Mouse (Mus musculus) megakaryocyte, adult 5-6 weeks (primary cell): ENCODE results near the gene Gpha2. TPM values are rescaled to one million over a fixed set of nuclear protein-coding genes. Genes with fewer than 3 reads are reported as not detected.

Source experiments
- ATAC-seq: 2 replicates; pipeline ENCODE4 v1.8.0; 2016; ENCODE audit warnings: mild to moderate bottlenecking, inconsistent platforms; ENCODE audit not compliant: poor library complexity, severe bottlenecking
- total RNA-seq, 2 experiments: library from RNA; stranded (forward) in 1 of 2; stranded (reverse) in 1 of 2; fragments of 153-499, 151-499 nt in 1 of 2; fragments of 221-1000, 200-1000 nt in 1 of 2; gene quantifications; 2 replicates each; pipeline versions ENCODE4 v1.2.3 to v1.2.4; 2015 to 2017

Gene Gpha2
- total RNA-seq, 2 experiments from 2014 or later = not detected

DNA sequence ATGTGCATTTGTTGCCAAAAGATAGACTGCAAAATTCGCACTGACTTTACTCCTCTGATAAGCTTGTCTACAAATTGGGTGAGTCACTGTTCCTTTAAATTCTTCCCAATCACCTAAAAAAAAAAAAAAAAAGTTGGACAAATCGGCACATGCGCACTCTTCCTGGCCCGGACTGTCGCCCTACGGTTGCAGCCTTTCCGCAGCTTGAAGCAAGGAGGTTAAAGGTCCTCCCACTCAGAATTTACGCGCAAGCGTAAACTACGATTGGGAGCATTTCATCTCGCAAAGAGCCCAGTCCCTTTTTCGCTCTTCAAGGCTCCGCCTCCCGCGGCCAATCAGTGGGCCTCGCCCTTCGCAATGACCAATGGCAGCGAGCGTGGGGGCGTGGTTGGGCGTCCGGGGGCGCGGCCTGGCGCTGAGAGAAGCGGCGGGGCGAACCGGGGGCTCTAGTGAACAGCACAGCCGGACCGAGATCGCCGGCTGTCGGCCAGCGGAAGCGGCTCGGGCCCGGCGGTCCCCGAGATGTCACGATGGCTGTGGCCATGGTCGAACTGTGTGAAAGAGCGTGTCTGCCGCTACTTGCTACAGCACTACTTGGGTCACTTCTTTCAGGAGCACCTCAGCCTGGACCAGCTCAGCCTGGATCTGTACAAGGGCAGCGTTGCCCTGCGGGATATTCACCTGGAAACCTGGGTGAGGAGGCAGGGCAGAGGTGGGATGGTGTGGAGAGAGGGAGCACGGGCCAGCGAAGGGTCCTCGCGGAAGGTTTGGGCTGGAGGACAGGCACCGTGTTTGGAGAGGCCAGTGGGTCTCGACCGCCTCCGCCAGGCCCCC, 15.3 kb downstream of the Gpha2 start, which contains the start of gene Atg2a:
Gene Atg2a (plus strand): TSS at position 395 of the 834 bp plus-strand sequence.
- peak; percentile 89 for ATAC-seq

DNA sequence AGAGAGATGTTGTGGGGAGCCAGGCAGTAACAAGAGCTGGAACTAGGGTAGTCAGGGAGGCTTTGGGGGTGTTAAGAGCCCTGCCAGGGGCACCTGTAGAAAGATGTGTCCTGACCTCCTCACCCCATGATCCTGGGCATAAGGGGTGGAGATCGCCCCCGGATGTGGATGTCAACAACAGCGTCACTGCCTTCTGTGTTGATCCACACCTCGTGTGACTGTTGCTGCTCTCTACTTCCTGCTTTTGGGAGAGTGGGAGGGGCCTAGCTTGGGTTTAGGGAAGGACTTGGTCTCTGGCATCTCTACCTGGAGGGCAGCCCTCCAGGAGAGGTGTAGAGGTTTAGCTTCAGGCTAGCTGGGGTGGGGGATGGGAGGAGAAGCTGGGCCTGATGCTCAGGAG, 16.1 kb downstream of the Gpha2 start:
- ATAC-seq = peak; percentile 81

DNA sequence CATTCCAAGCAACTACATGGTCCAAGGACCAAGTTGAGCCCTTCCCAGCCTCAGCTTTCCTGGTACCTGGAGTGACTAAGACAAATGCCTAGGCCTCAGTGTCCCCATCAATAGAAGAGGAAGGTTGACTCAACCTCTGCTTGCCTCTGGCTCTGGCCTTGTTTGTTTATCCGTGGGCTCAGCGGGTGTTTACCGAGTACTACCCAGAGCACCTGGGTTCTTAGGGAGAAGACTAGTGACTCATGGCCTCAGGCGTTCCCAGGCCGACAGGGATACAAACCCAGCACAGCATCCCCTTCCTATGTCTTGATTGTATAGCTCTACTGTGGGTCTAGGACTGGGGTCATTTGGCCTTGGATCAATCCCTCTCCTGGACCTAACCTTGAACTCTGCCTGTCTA, 17.0 kb downstream of the Gpha2 start:
- no peak for ATAC-seq

DNA sequence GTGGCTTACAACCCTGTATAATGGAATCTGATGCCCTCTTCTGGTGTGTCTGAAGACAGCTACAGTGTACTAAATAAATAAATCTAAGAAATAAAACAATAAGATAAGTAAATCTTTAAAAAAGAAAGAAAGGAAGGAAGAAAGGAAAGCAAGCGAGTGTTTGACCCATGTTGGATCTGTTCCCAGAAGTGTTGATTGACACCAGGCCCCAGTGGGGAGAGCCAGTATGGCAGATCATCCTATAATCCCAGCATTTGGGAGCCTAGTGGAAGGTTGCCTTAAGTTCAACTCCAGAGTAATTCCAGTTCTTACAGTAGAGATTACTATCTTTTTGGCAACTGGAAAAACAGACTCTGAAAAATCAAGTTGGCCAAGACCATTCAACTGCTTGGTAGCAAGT, 19.6 kb downstream of the Gpha2 start:
- ATAC-seq = no peak

DNA sequence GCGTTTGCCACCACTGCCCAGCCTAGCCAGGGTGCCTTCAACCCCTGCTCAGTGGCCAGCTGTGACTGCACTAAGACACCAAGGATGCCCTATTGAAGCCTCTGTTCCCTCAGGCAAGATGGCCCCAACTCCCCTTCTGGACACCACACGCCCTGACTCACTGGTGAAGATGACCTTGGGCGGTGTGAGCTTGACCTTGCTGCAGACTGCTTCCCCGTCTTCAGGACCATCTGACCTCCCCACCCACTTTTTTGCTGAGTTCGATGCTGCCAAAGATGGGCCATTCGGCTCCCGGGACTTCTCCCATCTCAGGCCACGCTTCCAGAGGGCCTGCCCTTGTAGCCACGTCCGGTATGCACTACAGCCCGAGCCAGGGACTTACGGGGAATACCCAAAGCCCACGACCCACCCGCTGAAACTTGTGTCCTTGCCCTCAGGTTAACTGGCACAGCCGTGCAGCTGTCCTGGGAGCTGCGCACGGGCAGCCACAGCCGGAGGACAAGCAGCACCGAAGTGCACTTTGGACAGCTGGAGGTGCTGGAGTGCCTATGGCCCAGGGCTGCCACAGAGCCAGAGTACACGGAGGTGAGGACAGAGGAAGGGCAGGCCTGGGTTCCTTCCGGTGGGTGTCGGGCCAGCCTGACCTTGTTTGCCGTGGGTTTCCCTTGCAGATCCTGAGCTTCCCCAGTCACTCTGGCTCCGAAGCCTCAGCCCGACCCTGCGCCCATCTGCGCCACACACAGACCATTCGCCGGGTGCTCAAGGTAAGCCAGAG, 21.5 kb downstream of the Gpha2 start:
- ATAC-seq = no peak

DNA sequence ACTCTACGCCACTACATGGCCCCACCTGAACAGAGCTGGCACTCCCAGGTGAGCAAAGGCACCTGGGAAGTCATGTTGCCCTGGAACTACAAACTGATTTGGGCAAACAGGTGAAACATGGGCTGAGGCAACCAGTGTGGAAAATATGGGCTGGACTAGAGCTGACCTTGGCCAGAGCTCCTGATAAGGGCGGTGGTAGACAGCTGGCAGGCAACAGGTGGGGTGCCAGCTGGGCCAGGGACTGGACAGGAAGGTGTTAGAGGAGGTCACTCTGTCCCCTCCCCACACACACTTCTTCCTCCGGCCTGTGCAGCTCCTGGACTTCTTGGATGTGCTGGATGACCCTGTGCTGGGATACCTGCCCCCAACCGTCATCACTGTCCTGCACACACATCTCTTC, 26.8 kb downstream of the Gpha2 start:
- no peak for ATAC-seq

DNA sequence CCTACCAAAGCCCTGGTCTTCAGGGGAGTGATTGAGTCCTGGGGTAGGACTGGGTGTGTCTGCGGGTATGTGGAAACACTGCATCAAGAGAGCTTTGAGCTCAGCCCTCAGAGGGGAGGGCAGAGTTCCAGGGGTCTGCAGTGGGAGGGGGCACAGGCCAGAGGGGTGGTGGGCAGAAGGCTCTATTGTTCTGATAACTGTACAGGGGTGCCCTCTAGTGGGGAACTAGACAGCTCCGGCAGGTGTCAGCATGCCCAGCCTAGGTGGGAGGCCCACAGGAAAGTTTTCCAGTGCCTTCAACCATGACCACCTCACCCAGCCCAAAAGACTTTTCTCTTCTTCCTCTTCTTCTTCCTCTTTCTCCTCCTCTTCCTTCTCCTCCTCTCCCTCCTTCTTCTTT, 34.2 kb downstream of the Gpha2 start:
- peak; percentile 26; the same call in 1 of the 2 replicates for ATAC-seq

DNA sequence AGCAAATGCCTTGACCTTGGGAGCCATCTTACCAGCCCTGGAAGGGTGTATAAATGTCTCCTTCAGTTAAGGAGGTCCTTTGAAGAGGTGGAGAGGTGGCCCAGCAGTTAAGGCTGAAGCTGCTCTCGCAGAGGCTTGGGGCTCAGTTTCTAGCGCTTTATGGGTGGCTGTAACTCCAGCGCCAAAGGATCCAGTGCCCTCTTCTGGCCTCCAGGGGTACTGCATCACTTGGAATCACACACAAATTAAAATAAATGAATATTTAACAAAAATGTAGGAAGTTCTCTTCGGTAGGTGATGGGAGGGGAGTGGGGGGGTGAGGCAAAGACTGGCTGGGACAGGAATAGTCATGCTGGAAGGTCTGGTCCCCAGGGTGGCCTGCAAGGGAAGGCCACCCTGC, 34.8 kb downstream of the Gpha2 start:
- no peak for ATAC-seq

DNA sequence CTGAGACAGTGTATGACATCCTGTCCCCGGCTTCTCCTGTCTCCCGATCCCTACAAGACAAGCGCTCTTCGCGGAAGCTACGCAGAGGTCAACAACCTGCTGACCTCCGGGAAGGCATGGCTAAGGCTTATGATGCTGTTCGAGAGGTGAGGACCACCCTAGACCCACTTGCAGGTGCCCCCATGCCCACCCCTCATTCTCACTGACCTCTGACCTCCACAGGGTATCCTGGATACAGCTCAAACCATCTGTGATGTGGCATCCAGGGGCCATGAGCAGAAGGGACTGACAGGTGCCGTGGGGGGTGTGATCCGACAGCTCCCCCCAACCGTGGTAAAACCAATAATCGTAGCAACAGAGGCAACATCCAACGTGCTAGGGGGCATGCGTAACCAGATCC, 35.2 kb downstream of the Gpha2 start:
- ATAC-seq = no peak

DNA sequence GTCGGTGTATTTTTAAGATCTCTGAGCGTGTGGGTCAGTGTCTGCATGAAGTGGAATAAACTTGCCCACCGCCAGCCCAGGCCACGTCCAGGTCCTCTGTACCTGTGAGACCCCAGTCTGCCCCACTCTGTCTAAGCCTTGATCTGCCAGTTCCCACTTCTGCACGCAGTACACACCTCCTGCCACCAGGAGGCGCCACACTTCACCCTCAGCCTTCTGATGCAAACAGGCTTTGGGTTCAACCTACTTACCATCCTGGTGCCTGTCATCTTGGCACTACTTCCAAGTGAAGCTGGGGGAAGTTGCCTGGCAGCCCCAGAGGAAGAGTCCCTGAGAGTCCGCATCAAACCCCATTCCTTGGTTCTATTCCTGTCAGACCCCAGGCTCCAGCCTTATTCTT, 36.0 kb downstream of the Gpha2 start:
- peak; percentile 86 for ATAC-seq

DNA sequence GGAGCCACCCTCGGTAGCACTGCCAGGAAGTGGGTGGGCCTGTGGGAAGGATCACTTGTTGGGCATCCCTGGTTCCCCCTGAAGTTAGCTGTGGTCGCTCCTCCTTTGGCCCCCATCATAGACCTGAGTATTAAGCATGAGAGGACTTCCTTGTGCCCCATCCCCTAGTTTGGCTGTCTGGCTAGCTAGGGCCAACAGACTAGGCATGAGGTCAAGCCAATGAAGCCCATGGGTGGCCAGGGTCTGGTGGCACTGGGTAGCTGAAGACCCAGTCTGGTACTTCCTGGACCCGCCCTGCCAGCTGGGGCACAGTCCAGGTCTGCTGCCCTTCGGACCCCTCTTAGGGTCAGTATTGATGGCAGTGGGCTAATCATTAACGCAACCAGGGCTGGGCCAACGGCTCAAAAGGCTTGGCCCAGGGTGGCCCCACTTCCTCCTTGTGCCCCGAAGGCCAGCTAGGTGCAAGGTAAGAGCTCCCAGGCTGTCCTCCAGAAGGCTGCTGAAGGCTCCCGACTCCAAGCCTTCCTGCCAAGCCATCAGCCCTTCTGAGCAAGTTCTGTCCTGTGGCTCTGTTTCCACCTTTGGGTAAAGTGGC, 36.8 kb downstream of the Gpha2 start:
- ATAC-seq = no peak

DNA sequence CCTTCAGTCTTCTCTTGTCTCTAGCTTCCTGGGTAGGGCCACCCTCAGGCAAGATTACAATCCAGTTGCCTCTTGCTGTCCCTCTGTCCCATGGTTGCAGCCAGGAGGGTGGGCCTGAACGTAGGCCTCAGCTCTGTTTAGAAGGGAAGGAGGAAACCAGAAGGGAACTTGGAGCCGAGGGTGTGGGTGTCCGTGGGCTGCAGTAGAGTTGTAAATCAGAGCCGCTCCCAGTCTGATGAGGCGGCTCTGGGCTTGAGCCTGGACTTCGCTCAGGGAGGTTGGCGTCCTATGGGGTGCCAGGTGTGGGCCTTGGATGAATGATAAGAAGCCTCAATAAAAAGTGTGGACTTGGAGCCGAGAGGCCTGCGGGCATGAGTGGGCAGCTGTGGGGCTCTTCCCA, 38.0 kb downstream of the Gpha2 start:
- no peak for ATAC-seq

DNA sequence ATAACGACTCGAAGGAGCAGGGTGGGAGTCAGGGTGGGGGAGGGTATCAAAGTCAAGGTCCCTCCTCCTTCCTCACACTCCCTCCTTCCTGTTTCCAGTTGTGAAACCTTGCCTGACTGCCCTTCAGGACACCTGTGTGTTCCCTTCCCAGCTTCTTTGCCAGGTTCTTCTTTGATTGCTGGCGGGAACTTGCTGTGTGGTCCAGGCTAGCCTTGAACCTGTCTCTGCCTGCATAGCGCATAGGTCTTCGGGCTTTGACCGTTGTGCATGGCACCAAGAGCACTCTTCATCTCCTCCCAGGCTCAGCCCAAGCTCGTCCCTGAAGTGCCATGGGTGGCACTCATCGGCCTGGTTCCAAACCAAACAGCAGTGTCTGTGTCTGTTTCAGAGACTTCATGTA, 38.8 kb downstream of the Gpha2 start:
- ATAC-seq = no peak

DNA sequence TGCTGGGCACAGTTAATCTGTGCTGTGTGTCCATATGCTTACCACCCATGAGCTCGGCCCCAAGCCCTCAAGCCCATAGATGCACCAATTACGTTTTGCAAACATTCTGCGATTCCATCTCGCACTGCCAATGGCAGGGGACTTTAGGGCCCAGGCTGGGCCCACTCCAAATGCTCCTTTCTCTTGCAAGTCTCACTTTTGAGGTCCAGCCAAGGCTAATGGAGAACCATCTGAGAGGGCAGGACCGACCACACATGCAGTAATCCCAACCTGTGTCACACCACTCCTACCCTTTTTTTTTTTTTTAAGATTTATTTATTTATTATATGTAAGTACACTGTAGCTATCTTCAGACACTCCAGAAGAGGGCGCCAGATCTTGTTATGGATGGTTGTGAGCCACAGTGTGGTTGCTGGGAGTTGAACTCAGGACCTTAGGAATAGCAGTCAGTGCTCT, 39.6 kb downstream of the Gpha2 start:
- ATAC-seq = no peak

DNA sequence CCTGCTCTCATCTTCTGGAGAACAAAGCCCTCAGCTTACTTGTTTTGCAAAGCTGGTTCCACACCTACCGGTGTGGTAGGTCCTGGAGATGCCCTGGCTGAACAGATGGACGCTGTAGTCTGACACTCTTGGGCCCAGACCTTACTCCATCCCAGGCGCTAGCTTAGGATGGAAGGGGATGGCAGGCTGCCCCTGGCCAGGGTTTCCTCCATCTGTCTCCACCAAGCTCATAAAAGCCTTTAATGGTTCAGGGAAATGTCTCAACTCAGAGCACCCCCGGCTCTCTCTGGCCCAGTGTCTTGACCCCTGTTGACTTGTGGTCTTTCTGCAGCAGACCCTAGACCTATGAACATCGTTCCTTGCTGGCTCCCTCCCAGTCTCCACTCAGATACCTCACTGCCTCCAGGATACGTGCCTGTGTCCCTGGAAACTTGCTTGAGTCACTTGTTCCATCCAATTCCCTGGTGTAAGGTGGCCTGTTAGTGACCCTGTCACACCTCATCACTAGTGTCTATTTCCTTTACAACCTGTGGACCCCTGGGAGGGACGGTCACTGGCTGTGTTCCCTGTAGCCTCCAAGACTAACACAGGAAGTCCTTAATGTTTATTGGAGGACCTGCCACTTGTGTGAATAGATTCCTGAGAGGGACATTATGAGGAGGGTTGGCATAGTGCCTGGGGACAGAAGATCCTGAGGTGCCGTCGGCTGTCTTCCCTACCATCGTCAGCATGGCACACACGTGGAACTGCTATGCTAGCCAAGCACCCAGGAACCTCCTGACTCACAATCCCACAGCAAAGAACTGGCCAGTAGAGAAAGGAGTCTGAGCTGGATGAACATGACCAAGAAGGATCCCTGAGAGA, 41.4 kb downstream of the Gpha2 start:
- 0 out of 2 replicates have a peak, but pooled peaks have one; percentile 2 for ATAC-seq

DNA sequence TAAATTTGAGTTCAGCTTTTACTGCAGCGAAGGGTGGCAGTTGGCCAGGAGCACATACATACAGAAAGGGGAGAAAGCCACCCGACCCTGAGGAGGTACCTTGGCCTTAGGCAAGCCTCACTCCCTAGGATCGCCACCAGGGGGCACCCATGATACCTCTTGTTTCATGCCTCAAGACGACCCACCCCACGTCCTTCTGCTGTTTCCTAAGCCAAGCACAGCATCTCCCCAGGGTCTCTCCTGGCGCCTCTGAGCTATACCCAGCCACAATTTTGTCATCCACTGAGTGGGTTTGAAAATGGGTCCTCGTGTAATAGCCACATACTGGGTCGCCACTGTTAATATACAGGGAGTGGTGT, 42.0 kb downstream of the Gpha2 start:
- peak; percentile 88 for ATAC-seq

DNA sequence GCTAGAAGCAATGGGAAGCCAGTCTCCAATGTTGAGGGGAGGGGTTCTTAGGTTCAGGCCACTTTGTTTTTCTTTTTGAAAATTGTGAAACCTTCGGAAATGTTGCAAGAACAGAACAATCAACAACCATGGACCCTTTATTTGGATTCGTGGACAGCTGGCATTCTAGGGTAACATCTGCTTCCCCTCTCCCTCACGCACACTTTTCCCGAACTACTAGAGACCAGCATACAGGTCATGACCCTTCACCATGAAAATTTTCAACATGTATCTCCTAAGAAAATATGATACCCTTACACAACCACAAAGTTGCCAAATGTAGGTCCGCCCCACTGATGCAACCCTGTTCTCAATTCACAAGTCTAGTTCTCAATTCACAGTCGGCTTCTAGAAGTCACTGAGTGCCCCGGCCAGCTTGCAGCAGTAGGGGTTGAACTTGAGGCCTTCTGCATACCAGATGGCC, 42.5 kb downstream of the Gpha2 start:
- ATAC-seq = peak; percentile 70

DNA sequence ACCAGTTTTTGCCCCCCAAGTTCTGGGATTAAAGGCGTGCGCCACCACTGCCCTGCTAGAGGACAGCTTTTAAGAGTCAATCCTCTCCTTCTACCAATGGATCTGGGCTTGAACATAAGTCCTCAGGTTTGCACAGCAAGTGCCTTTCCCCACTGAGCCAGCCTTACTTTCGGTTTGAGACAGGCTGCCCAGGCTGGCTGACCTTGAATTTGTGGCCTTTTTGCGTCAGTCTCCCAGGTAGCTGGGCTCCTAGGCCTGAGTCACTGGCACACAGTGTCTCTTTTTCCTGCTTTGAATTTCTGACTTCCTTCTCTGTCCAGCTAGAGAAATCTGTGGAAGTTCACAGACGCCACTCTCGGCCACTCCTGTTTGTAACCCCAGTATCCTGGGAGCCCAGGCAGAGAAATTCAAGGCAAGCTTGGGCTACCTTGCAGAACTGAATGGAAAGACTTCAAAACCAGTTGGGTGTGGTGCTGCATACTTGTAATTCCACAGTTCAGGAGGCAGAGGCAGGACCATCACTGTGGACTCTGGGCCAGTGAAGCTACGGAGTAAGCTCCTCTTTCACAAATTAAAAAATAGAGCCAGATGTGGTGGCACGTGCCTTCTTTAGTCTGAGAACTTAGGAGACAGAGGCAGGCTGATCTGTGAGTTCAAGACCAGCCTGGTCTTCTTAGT, 43.8 kb downstream of the Gpha2 start:
- ATAC-seq = no peak

DNA sequence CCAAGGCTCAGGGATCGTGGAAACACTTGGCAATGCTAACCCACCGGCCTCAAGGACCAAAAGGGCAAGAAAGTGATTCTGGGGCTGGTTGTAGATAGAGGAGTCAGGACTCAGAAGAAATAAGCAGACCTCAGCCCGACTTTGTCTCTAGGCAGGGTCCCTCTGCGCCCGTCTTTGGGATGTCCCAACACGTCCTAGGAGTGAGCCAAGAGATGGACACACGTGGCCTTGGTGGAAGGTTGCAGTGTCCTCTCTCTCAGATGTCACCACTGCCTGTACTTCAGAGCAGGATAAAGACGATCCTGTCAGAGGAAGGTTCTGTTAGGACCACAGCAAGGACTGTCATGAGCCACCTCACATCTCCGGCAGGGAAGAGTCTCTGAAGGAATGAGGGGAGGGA, 44.5 kb downstream of the Gpha2 start:
- no peak for ATAC-seq

DNA sequence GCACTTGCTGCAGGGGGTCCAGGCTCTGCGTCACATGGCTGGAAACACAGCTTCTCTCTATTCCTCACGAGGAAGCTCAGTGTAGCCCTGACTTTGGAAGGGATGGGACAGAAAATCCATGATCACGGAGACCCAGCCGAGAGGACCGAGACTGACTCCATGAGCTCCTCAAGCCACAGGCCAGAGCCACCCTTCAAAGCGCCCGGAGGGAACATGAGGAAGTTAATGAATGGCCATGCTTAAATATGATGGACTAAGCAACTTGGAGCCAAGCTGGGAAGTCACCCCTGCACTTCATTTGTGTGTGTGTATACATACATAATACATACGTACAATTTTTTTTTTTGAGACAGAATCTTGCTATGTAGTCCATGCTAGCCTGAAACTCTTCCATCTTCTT, 45.0 kb downstream of the Gpha2 start:
- no peak for ATAC-seq
